Mouse (Mus musculus) liver, postnatal 0 days (tissue): ENCODE measurements at regions not wholly inside any gene's neighbourhood (a gene's known extent, or its start where the extent isn't known, plus 50 kb on each side); places are given as distances from the start of the nearest gene placed in this dataset.
"Not testable (repeated sequence)": the region's sequence is repeated elsewhere in the genome, so short reads cannot be mapped to it uniquely, and the experiment has no call there.

Experiments
- CTCF ChIP-seq: sonication (generic); IDR thresholded peaks from 2 replicates; pipeline ENCODE4 v1.5.1; 2016; ENCODE audit warnings: antibody characterized with exemption, low read depth
- EP300 ChIP-seq: IDR thresholded peaks from 2 replicates; pipeline ENCODE4 v1.6.1; 2016; ENCODE audit warnings: antibody characterized with exemption, low read depth, mild to moderate bottlenecking

DNA sequence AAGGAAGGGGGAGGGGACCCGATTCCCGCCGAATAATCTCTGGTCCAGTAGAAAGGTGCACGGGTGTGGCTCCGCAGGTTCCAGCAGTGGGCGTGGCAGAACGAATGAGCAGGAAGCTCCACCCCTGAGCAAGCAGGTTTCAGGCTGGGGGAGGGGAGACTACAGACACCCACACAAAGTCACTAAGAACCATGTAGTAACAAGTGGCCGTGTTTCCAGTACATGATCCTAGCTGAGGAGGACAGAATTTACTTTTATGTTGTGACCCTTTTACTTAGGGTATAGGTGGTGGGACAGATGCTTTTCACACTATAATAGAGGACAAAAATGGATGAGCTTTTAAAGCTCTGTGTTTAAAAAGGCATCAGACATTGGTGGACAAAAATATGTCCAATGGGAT is 112.2 kb upstream of the Slc1a3 start:
- TF ChIP-seq CTCF, EP300: not testable (repeated sequence)
